Mouse (Mus musculus) hindbrain, postnatal 0 days (tissue): Measurements from ENCODE around the gene Arid5b. TPM values are rescaled to one million over a fixed set of nuclear protein-coding genes. Genes with fewer than 3 reads are reported as not detected.

Experiments
- ATAC-seq: fragments of 200-750 bp; cut with Nextera tagmentation; 2 replicates; pipeline ENCODE4 v1.8.0; 2017; ENCODE audit warnings: mild to moderate bottlenecking, moderate TSS enrichment, moderate library complexity
- DNase-seq: peaks from one replicate; pipeline ENCODE4 v3.0.0-alpha.2; 2015; ENCODE audit warnings: low spot score
- H3K27ac ChIP-seq: fragments of 300-500 bp; sonication (generic); 2 replicates; pipeline ENCODE4 v1.5.1; 2014; ENCODE audit warnings: mild to moderate bottlenecking
- H3K27me3 ChIP-seq: fragments of 300-500 bp; sonication (generic); 2 replicates; pipeline ENCODE4 v1.6.1; 2014; ENCODE audit warnings: low read length, mixed read lengths; ENCODE audit not compliant: insufficient read depth
- H3K36me3 ChIP-seq: fragments of 300-500 bp; sonication (generic); 2 replicates; pipeline ENCODE4 v1.6.1; 2014; ENCODE audit warnings: low read length, mixed read lengths; ENCODE audit not compliant: insufficient read depth
- H3K4me1 ChIP-seq: fragments of 300-500 bp; sonication (generic); 2 replicates; pipeline ENCODE4 v1.6.1; 2014; ENCODE audit warnings: antibody characterized with exemption, low read length, mixed read lengths; ENCODE audit not compliant: insufficient read depth
- H3K4me2 ChIP-seq: fragments of 300-500 bp; sonication (generic); 2 replicates; pipeline ENCODE4 v1.6.1; 2014; ENCODE audit warnings: low read depth, mild to moderate bottlenecking, low read length, moderate library complexity, mixed read lengths
- H3K4me3 ChIP-seq: fragments of 300-500 bp; sonication (generic); 2 replicates; pipeline ENCODE4 v1.5.1; 2014; ENCODE audit warnings: low read length
- H3K9ac ChIP-seq: fragments of 300-500 bp; sonication (generic); replicated peaks from 2 replicates; pipeline ENCODE4 v1.6.1; 2014; ENCODE audit warnings: mild to moderate bottlenecking, low read length, moderate library complexity, mixed read lengths
- H3K9me3 ChIP-seq: fragments of 300-500 bp; sonication (generic); 2 replicates; pipeline ENCODE4 v1.6.1; 2016; ENCODE audit warnings: low read length, mixed read lengths
- CTCF ChIP-seq: IDR thresholded peaks from 2 replicates; pipeline ENCODE4 v1.5.1; 2016; ENCODE audit warnings: antibody characterized with exemption, control low read depth, low read depth
- WGBS: fragments of 180-500 bp; shearing (Covaris S2); extraction: QIAGEN DNeasy Blood & Tissue Kit; methylation state at CpG from one replicate; pipeline ENCODE4 v1.1.7; 2014; 5-methylcytosine and 5-hydroxymethylcytosine counted together
- polyA plus RNA-seq: library from polyadenylated mRNA; unstranded; fragments of >200 nt; fragmentation: Nextera tagmentation; extraction: Ambion mirVana; gene quantifications from 2 replicates; pipeline ENCODE4 v1.2.1, GENCODE M21; 2015
- total RNA-seq: library from RNA; depleted of rRNA; stranded (reverse); fragments of >200 nt; gene quantifications from 2 replicates; pipeline ENCODE4 v1.2.3, GENCODE M21; 2014

Gene Arid5b
- total and polyA plus RNA-seq, 2 experiments from 2014 or later, result 13.1 to 13.8 TPM

- no peaks in the 10 kb centered on the region for H3K4me1 ChIP-seq
- TF ChIP-seq CTCF, result no peak
- no peaks in the 10 kb centered on the region for H3K36me3 ChIP-seq
- H3K27ac ChIP-seq, result no peak overlapping the region
- no peak overlapping the region for H3K4me3 ChIP-seq
- no peak overlapping the region for H3K9ac ChIP-seq
- H3K4me2 ChIP-seq, result no peak overlapping the region
- ATAC-seq (no peak), DNase-seq (no peak)
- H3K27me3 ChIP-seq, result no peaks in the 10 kb centered on the region
- H3K9me3 ChIP-seq, result no peaks in the 10 kb centered on the region
- 71% methylated on average over 6 of the region's 6 CpGs for WGBS
Measured at GRCm38 (mm10) chr10:68318438-68318979, 40.0 kb upstream of the Arid5b start.

GRCm38 (mm10) chr10:68312734-68313133 lies 34.2 kb upstream of the Arid5b start:
- no peaks in the 10 kb centered on the region for H3K27me3 ChIP-seq
- WGBS, result 79% methylated on average over 8 of the region's 8 CpGs
- H3K4me3 ChIP-seq, result no peak overlapping the region
- H3K36me3 ChIP-seq, result no peaks in the 10 kb centered on the region
- H3K4me2 ChIP-seq, result no peak overlapping the region
- no peaks in the 10 kb centered on the region for H3K9me3 ChIP-seq
- no peak for TF ChIP-seq CTCF
- no peak overlapping the region for H3K9ac ChIP-seq
- DNase-seq, result no peak
- no peak overlapping the region for H3K27ac ChIP-seq
- no peaks in the 10 kb centered on the region for H3K4me1 ChIP-seq
- ATAC-seq, result no peak

GRCm38 (mm10) chr10:68301013-68301412 lies 22.5 kb upstream of the Arid5b start:
- Histone ChIP-seq H3K36me3 (no peaks in the 10 kb centered on the region), H3K9me3 (no peaks in the 10 kb centered on the region), H3K4me1 (no peaks in the 10 kb centered on the region), H3K9ac (no peak overlapping the region), H3K4me2 (no peak overlapping the region), H3K27me3 (no peaks in the 10 kb centered on the region), H3K27ac (no peak overlapping the region), H3K4me3 (no peak overlapping the region)
- TF ChIP-seq CTCF, result no peak
- no peak for DNase-seq
- 88% methylated on average over 7 of the region's 7 CpGs for WGBS
- ATAC-seq, result no peak

GRCm38 (mm10) chr10:68289465-68289864 lies 10.9 kb upstream of the Arid5b start:
- DNase-seq, result no peak
- H3K27me3 ChIP-seq, result no peaks in the 10 kb centered on the region
- no peaks in the 10 kb centered on the region for H3K36me3 ChIP-seq
- 45% methylated on average over 4 of the region's 4 CpGs for WGBS
- H3K4me2 ChIP-seq, result no peak overlapping the region
- no peak overlapping the region for H3K9ac ChIP-seq
- no peak for ATAC-seq
- H3K27ac ChIP-seq, result no peak overlapping the region
- no peak for TF ChIP-seq CTCF
- H3K9me3 ChIP-seq, result no peaks in the 10 kb centered on the region
- H3K4me1 ChIP-seq, result no peaks in the 10 kb centered on the region
- H3K4me3 ChIP-seq, result no peak overlapping the region

- Histone ChIP-seq H3K9me3 (no peaks in the 10 kb centered on the region), H3K9ac (peak overlapping the region; percentile 58), H3K4me3 (peak overlapping the region; percentile 41), H3K4me2 (peak overlapping the region; percentile 84), H3K27ac (peak overlapping the region; percentile 70; the same call in 1 of the 2 replicates), H3K36me3 (no peaks in the 10 kb centered on the region), H3K27me3 (no peaks in the 10 kb centered on the region), H3K4me1 (no peaks in the 10 kb centered on the region)
- ATAC-seq (peak; percentile 86), DNase-seq (peak; percentile 86)
- peak; percentile 87 for TF ChIP-seq CTCF
- WGBS, result 4% methylated on average over 27 of the region's 27 CpGs
Measured at GRCm38 (mm10) chr10:68282466-68283391, 4.2 kb upstream of the Arid5b start.

- no peak for DNase-seq
- no peaks in the 10 kb centered on the region for H3K36me3 ChIP-seq
- no peak overlapping the region for H3K4me2 ChIP-seq
- no peak overlapping the region for H3K9ac ChIP-seq
- H3K27me3 ChIP-seq, result no peaks in the 10 kb centered on the region
- no peak overlapping the region for H3K27ac ChIP-seq
- H3K4me3 ChIP-seq, result no peak overlapping the region
- TF ChIP-seq CTCF, result no peak
- WGBS, result 30% methylated on average over 3 of the region's 3 CpGs
- no peaks in the 10 kb centered on the region for H3K4me1 ChIP-seq
- ATAC-seq, result no peak
- no peaks in the 10 kb centered on the region for H3K9me3 ChIP-seq
Measured at GRCm38 (mm10) chr10:68281775-68282106, 3.2 kb upstream of the Arid5b start.
